Mouse (Mus musculus): ENCODE measurements around the gene Wdr66.

Gene Wdr66

GRCm38 (mm10) chr5:123272927-123273326 lies 21.0 kb downstream of the Wdr66 start:
- no peak for DNase-seq

GRCm38 (mm10) chr5:123276636-123277341 lies 24.9 kb downstream of the Wdr66 start:
- no peak for DNase-seq

GRCm38 (mm10) chr5:123277342-123277701 lies 25.4 kb downstream of the Wdr66 start:
- DNase-seq: no peak

GRCm38 (mm10) chr5:123277704-123278103 lies 25.8 kb downstream of the Wdr66 start:
- DNase-seq: no peak

- no peak for DNase-seq
Measured at GRCm38 (mm10) chr5:123279248-123279647, 27.3 kb downstream of the Wdr66 start.

GRCm38 (mm10) chr5:123281336-123282136 lies 29.6 kb downstream of the Wdr66 start:
- DNase-seq: no peak

GRCm38 (mm10) chr5:123285174-123285573 lies 33.3 kb downstream of the Wdr66 start:
- DNase-seq: peak; percentile 35

- no peak for DNase-seq
Measured at GRCm38 (mm10) chr5:123288079-123288478, 36.2 kb downstream of the Wdr66 start.

GRCm38 (mm10) chr5:123294653-123295052 lies 42.8 kb downstream of the Wdr66 start:
- DNase-seq: no peak

GRCm38 (mm10) chr5:123296224-123296806 lies 44.4 kb downstream of the Wdr66 start:
- no peak for DNase-seq

GRCm38 (mm10) chr5:123296972-123297754 lies 45.3 kb downstream of the Wdr66 start:
- DNase-seq: no peak

- no peak for DNase-seq
Measured at GRCm38 (mm10) chr5:123297830-123298229, 45.9 kb downstream of the Wdr66 start.

- DNase-seq: no peak
Measured at GRCm38 (mm10) chr5:123298526-123298925, 46.6 kb downstream of the Wdr66 start.

- no peak for DNase-seq
Measured at GRCm38 (mm10) chr5:123300496-123301034, 48.7 kb downstream of the Wdr66 start.

GRCm38 (mm10) chr5:123301780-123302521 lies 50.0 kb downstream of the Wdr66 start:
- DNase-seq: no peak

GRCm38 (mm10) chr5:123307630-123308282 lies 55.9 kb downstream of the Wdr66 start:
- DNase-seq: no peak

GRCm38 (mm10) chr5:123309816-123310215 lies 57.9 kb downstream of the Wdr66 start:
- no peak for DNase-seq

GRCm38 (mm10) chr5:123310221-123310620 lies 58.3 kb downstream of the Wdr66 start:
- DNase-seq: no peak

- no peak for DNase-seq
Measured at GRCm38 (mm10) chr5:123313058-123313630, 61.2 kb downstream of the Wdr66 start.

- no peak for DNase-seq
Measured at GRCm38 (mm10) chr5:123313851-123314380, 62.0 kb downstream of the Wdr66 start.

All from layer of hippocampus, adult 9-11 months (tissue).